Mouse (Mus musculus) MEL-GATA-1-ER (cell line): Measurements from ENCODE around the gene Tmem248.

Experiments
- DNase-seq: peaks from one replicate; pipeline ENCODE4 v3.0.0-alpha.2; 2012; ENCODE audit warnings: low read depth; ENCODE audit errors: extremely low read depth

Tmem248 gene

GRCm38 (mm10) chr5:130216781-130217180, at the start of gene Tmem248:
TSS of gene Tmem248 (plus strand) at chr5:130217081.
- DNase-seq = no peak

- DNase-seq = no peak
Measured at GRCm38 (mm10) chr5:130169109-130169508, 47.8 kb upstream of the Tmem248 start.

GRCm38 (mm10) chr5:130170666-130171422, 46.0 kb upstream of the Tmem248 start:
- DNase-seq = peak; percentile 78

- DNase-seq = no peak
Measured at GRCm38 (mm10) chr5:130171423-130171954, 45.4 kb upstream of the Tmem248 start, which contains the start of gene Rabgef1. TSS of gene Rabgef1 (plus strand) at chr5:130171798.

- DNase-seq = peak; percentile 43
Measured at GRCm38 (mm10) chr5:130171956-130172601, 44.8 kb upstream of the Tmem248 start.

GRCm38 (mm10) chr5:130173012-130173411, 43.9 kb upstream of the Tmem248 start:
- no peak for DNase-seq

- DNase-seq = no peak
Measured at GRCm38 (mm10) chr5:130177871-130178270, 39.0 kb upstream of the Tmem248 start.

- no peak for DNase-seq
Measured at GRCm38 (mm10) chr5:130180362-130180761, 36.5 kb upstream of the Tmem248 start.

- DNase-seq = no peak
Measured at GRCm38 (mm10) chr5:130181740-130182540, 34.9 kb upstream of the Tmem248 start.

- DNase-seq = no peak
Measured at GRCm38 (mm10) chr5:130182541-130182821, 34.4 kb upstream of the Tmem248 start.

GRCm38 (mm10) chr5:130184193-130184856, 32.6 kb upstream of the Tmem248 start:
- DNase-seq = no peak

GRCm38 (mm10) chr5:130185312-130185711, 31.6 kb upstream of the Tmem248 start:
- no peak for DNase-seq

GRCm38 (mm10) chr5:130187383-130187782, 29.5 kb upstream of the Tmem248 start:
- no peak for DNase-seq

GRCm38 (mm10) chr5:130190909-130191308, 26.0 kb upstream of the Tmem248 start:
- no peak for DNase-seq

- DNase-seq = no peak
Measured at GRCm38 (mm10) chr5:130191865-130192264, 25.0 kb upstream of the Tmem248 start.

- DNase-seq = no peak
Measured at GRCm38 (mm10) chr5:130192356-130192944, 24.4 kb upstream of the Tmem248 start.

- no peak for DNase-seq
Measured at GRCm38 (mm10) chr5:130193760-130194159, 23.1 kb upstream of the Tmem248 start.

GRCm38 (mm10) chr5:130196307-130196706, 20.6 kb upstream of the Tmem248 start:
- no peak for DNase-seq

- no peak for DNase-seq
Measured at GRCm38 (mm10) chr5:130197454-130197853, 19.4 kb upstream of the Tmem248 start.

- no peak for DNase-seq
Measured at GRCm38 (mm10) chr5:130197981-130198380, 18.9 kb upstream of the Tmem248 start.
